Mouse (Mus musculus): ENCODE results near the gene Ugt1a9.

GRCm38 (mm10) chr1:88214462-88214952 lies 143.9 kb downstream of the Ugt1a9 start:
- no peak for TF ChIP-seq CTCF (IDR thresholded peaks at IDR 0.05; ENCODE audit: control insufficient read depth, insufficient read depth, low read length)
- TF ChIP-seq POLR2A (IDR thresholded peaks at IDR 0.05; ENCODE audit: borderline replicate concordance, control insufficient read depth, low read depth, low read length) = no peak
